Mouse (Mus musculus) heart, embryonic 11.5 days (tissue): ENCODE measurements at regions not wholly inside any gene's neighbourhood (a gene's known extent, or its start where the extent isn't known, plus 50 kb on each side); places are given as distances from the start of the nearest gene placed in this dataset.

Source experiments
- ATAC-seq: fragments of 200-750 bp; cut with Nextera tagmentation; replicated peaks from 2 replicates; pipeline ENCODE4 v1.8.0; 2017; ENCODE audit warnings: moderate library complexity; ENCODE audit not compliant: insufficient number of reproducible peaks, low FRiP score, low TSS enrichment
- H3K27ac ChIP-seq: fragments of 300-500 bp; sonication (generic); 2 replicates; pipeline ENCODE4 v1.5.1; 2014; ENCODE audit warnings: mild to moderate bottlenecking, low read depth, low read length
- H3K27me3 ChIP-seq: fragments of 300-500 bp; sonication (generic); 2 replicates; pipeline ENCODE4 v1.6.1; 2014; ENCODE audit warnings: mild to moderate bottlenecking, low read length, mixed read lengths; ENCODE audit not compliant: control insufficient read depth, insufficient read depth
- H3K36me3 ChIP-seq: fragments of 300-500 bp; sonication (generic); 2 replicates; pipeline ENCODE4 v1.6.1; 2014; ENCODE audit warnings: mild to moderate bottlenecking, low read length, moderate library complexity, mixed read lengths; ENCODE audit not compliant: control insufficient read depth, insufficient read depth
- H3K4me1 ChIP-seq: fragments of 300-500 bp; sonication (generic); 2 replicates; pipeline ENCODE4 v1.6.1; 2014; ENCODE audit warnings: low read length; ENCODE audit not compliant: control insufficient read depth, insufficient read depth
- H3K4me2 ChIP-seq: fragments of 300-500 bp; sonication (generic); 2 replicates; pipeline ENCODE4 v1.6.1; 2014; ENCODE audit warnings: mild to moderate bottlenecking, moderate library complexity
- H3K4me3 ChIP-seq: fragments of 300-500 bp; sonication (generic); 2 replicates; pipeline ENCODE4 v1.5.1; 2014; ENCODE audit warnings: low read depth, low read length
- H3K9ac ChIP-seq: fragments of 300-500 bp; sonication (generic); 2 replicates; pipeline ENCODE4 v1.6.1; 2014; ENCODE audit warnings: mild to moderate bottlenecking, low read depth, low read length, moderate library complexity
- H3K9me3 ChIP-seq: fragments of 300-500 bp; sonication (generic); replicated peaks from 2 replicates; pipeline ENCODE4 v1.6.1; 2016; ENCODE audit warnings: low read length; ENCODE audit not compliant: control insufficient read depth
- WGBS: fragments of 180-500 bp; shearing (Covaris S2); extraction: QIAGEN DNeasy Blood & Tissue Kit; methylation state at CpG from one replicate; pipeline ENCODE4 v1.1.7; 2014; ENCODE audit not compliant: insufficient replicate concordance; 5-methylcytosine and 5-hydroxymethylcytosine counted together

DNA sequence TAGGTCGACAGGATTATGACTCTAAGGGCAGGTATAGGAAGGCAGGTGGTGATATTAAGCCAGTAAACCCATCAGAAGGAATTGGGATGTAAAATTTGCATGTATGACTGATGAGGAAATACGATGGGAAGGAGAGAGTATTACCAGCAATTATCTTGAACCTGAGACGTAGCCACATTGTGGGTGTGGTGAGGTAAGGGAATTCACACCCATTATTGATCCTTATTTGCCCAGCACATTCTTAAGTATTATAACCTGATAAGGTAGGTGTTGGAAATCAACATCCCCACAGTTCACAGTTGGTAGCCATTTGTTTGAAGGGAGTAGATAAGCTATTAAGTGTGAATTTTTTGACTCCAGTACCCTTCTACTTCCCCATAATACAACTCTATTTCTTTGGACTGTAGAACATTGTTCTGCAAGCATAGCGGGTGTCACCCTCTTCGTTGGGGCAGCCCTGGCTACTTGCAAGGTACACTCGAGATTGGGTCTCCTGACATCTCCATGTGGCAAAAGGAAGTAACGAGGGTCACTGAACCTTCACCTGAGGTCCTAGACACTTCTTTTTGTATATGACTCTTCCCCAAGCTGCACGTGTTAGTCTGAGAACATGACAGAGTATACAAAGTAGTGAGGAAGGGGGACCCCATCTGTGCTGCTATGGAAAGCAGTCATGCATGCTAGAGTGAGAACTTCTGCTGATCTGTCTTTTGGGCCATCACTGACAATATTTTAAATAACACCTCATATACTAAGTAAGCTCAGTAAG lies 104.0 kb upstream of the Tnfaip3 start:
- no peak overlapping the region for H3K4me2 ChIP-seq
- no peaks in the 10 kb centered on the region for H3K27me3 ChIP-seq
- ATAC-seq: no peak
- H3K36me3 ChIP-seq: no peaks in the 10 kb centered on the region
- H3K9me3 ChIP-seq: no peaks in the 10 kb centered on the region
- no peak overlapping the region for H3K27ac ChIP-seq
- WGBS: 74% methylated on average over 8 of the region's 8 CpGs
- H3K4me3 ChIP-seq: no peak overlapping the region
- 0 out of 2 replicates have a peak, but pooled peaks cover 2% of the 10 kb centered on the region for H3K4me1 ChIP-seq
- no peak overlapping the region for H3K9ac ChIP-seq

DNA sequence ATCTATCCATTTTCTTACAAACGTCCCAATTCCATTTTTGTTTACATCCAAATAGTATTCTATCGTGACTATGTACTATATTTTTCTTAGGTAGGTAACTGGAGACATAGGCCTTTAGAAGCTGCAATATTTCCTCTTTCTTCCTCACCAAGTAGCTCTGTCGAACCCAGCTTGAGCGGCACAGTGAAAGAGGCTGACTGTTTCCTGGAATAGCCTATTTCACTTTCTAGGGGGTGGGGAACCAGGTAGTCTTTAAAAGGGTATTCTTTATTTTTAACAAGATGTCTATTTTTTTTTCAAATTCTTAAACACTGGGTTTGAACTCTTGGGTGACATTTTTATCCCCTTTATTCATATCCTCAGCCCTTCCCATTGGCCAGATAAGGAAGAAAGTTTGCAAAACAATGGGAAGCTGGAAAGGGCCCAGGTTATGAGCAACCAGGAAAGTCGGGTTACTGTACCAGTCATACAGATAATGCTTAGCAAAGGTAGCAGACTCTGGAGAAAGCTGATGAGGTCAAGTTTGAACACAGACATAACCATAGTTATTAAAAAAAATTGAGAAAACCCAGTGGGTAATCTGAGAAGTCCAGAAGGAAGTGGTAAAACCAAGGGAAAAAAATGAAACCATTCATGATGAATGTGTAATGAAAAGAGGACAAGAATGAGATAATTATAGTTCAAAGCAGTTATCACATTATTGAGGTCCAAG lies 103.3 kb upstream of the Tnfaip3 start:
- H3K27ac ChIP-seq: no peak overlapping the region
- 61% methylated on average over 5 of the region's 5 CpGs for WGBS
- ATAC-seq: no peak
- H3K36me3 ChIP-seq: no peaks in the 10 kb centered on the region
- H3K27me3 ChIP-seq: no peaks in the 10 kb centered on the region
- no peaks in the 10 kb centered on the region for H3K9me3 ChIP-seq
- H3K4me3 ChIP-seq: no peak overlapping the region
- H3K9ac ChIP-seq: no peak overlapping the region
- 0 out of 2 replicates have a peak, but pooled peaks cover 1% of the 10 kb centered on the region for H3K4me1 ChIP-seq
- no peak overlapping the region for H3K4me2 ChIP-seq

DNA sequence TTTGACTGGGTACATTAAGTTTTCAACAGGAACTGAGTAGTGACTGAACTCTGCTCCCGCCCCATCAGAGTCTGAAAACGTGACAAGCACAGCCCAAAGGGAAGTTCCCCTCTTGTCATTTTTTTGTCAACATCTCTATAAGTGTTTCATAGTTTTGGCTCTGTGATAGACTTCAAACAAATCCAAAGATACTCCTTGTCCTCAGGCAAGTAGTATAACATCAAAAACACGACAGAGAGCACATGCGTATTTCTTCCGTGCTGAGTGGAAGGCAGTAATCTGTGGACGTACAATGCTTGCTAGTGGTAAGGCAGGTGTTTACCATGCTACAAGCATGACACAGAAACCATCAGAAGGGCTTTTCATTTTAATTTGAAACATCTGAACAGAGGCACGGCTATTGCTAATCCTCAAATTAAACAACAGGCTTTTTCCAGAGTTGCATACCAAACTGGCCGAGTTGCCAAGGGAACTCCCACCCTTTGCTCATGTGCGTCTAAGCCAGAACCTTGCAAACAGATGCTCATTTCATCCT lies 101.7 kb upstream of the Tnfaip3 start:
- no peak for ATAC-seq
- Histone ChIP-seq H3K9ac (no peak overlapping the region), H3K4me1 (no peaks in the 10 kb centered on the region), H3K4me2 (no peak overlapping the region), H3K27ac (no peak overlapping the region), H3K36me3 (no peaks in the 10 kb centered on the region), H3K27me3 (no peaks in the 10 kb centered on the region), H3K9me3 (no peaks in the 10 kb centered on the region), H3K4me3 (no peak overlapping the region)
- WGBS: 74% methylated on average over 9 of the region's 9 CpGs

DNA sequence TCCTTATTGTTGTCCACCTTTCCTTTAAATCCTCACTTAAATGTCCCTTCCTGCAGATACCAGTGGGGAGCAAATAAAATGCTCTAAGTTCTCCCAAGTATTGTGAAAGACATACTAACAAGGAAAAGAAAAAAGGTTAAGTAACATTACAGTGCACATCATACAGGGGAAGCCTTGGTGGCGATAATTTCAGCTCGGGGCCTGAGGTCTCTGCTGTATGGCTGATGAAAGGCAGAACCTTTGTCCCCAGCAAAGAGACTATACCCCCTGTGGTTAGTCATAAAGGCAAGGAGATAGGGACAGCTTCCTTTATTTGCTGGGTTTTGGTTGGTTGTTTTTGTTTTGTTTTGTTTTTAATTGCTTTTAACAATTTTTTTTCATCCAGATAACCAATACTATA lies 97.0 kb upstream of the Tnfaip3 start:
- H3K4me1 ChIP-seq: no peaks in the 10 kb centered on the region
- no peak overlapping the region for H3K9ac ChIP-seq
- no peaks in the 10 kb centered on the region for H3K27me3 ChIP-seq
- H3K9me3 ChIP-seq: 0 out of 2 replicates have a peak, but pooled peaks cover 3% of the 10 kb centered on the region
- WGBS: 61% methylated on average over 2 of the region's 2 CpGs
- no peak overlapping the region for H3K4me3 ChIP-seq
- no peak overlapping the region for H3K4me2 ChIP-seq
- ATAC-seq: no peak
- H3K36me3 ChIP-seq: no peaks in the 10 kb centered on the region
- no peak overlapping the region for H3K27ac ChIP-seq

DNA sequence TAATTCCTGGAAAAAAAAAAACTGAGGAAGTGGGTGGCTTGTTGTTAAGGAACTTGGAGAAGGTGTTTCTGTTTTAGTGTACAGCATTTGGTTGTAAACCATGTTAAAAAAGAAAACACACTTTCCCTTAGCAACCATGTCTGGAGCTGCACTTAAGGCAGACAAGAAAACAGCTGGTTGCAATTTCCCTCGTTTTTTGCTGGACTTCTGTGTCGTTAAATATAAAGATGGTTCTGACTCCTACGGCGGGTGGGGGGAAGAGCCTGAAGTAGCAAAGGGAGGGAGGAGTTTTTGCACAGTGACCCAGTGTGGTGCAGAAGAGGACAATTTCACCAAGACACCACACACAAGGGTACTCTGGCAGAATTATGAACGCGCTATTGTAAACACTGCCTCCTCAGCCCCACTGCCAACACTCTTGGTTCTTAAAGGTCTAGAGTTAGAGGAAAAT lies 89.8 kb upstream of the Tnfaip3 start:
- Histone ChIP-seq H3K36me3 (no peaks in the 10 kb centered on the region), H3K4me3 (no peak overlapping the region), H3K4me1 (no peaks in the 10 kb centered on the region), H3K4me2 (no peak overlapping the region), H3K27ac (no peak overlapping the region), H3K9me3 (0 out of 2 replicates have a peak, but pooled peaks cover 3% of the 10 kb centered on the region), H3K27me3 (no peaks in the 10 kb centered on the region), H3K9ac (no peak overlapping the region)
- WGBS: 72% methylated on average over 6 of the region's 6 CpGs
- no peak for ATAC-seq

DNA sequence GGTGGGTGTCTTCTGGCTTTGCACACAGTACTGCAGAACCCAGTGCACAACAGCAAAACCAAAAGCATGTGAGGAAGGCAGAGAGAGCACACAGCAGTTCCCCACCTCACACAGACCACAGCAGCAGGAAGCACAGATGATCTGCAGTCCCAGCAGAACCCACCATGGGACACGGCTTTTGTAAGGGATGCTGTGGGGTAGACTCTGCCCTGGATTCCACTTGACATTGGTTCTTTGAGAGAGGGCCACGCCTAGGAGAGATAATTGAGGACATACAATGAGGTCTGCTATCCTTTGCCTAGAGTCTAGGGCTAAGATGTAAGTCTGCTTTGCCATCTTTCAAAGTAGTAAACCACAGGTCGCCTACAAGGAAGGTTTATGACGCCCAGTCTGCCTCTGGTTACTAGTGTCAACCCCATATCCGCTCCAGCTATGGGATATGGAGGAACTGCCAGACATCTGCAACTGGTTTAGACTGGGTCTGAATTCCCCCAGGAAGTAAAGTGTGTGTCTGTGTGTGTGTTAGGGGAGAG lies 89.3 kb upstream of the Tnfaip3 start:
- H3K9ac ChIP-seq: no peak overlapping the region
- H3K36me3 ChIP-seq: no peaks in the 10 kb centered on the region
- no peak overlapping the region for H3K4me2 ChIP-seq
- no peaks in the 10 kb centered on the region for H3K4me1 ChIP-seq
- ATAC-seq: no peak
- 66% methylated on average over 5 of the region's 5 CpGs for WGBS
- no peak overlapping the region for H3K27ac ChIP-seq
- 0 out of 2 replicates have a peak, but pooled peaks cover 3% of the 10 kb centered on the region for H3K9me3 ChIP-seq
- H3K27me3 ChIP-seq: no peaks in the 10 kb centered on the region
- no peak overlapping the region for H3K4me3 ChIP-seq

DNA sequence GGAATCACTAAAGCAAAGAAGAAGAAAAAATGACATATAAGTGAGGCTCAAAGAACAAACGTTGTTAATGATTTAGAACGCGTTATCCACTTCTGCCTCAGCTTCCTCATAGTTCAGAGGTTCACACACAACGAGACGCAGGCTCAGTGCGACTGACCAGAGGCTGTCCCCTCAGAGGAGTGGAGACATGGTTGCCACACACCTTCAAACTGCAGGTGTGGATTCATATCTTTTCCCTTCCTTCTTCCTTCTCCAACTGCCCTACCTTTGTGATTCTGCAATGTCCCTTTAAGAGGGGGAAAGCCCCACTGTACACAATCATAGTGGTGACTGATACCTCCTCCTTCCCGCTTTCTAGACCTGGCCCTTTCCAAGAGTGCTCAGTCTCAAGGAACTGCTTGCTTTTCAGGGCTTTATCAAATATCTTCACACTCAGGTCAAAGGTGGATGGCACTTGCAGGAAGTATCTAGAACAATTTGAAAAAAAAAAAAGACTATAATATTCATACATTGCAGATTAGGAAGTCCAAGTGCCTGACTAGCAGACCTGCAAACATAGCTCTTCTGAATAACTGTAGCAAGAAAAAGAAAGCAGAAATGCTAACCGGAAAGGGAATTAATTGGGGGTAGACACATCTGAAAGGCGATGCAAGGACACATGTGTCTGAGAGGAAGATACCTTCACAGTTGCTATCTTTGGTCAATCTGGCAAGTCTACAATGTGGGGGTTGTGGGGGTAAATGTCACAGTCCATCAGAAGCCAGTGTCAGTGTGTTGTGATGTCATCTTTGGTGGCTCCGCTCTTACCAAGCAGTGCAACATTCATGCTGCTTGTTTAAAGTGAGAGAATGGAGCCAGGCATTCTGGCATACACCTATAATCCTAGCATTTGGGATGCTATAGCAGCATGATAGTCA lies 84.2 kb upstream of the Tnfaip3 start:
- H3K9me3 ChIP-seq: no peaks in the 10 kb centered on the region
- H3K4me1 ChIP-seq: no peaks in the 10 kb centered on the region
- WGBS: 81% methylated on average over 10 of the region's 10 CpGs
- H3K9ac ChIP-seq: no peak overlapping the region
- no peak overlapping the region for H3K27ac ChIP-seq
- no peaks in the 10 kb centered on the region for H3K27me3 ChIP-seq
- no peak overlapping the region for H3K4me2 ChIP-seq
- no peak overlapping the region for H3K4me3 ChIP-seq
- no peaks in the 10 kb centered on the region for H3K36me3 ChIP-seq
- no peak for ATAC-seq

DNA sequence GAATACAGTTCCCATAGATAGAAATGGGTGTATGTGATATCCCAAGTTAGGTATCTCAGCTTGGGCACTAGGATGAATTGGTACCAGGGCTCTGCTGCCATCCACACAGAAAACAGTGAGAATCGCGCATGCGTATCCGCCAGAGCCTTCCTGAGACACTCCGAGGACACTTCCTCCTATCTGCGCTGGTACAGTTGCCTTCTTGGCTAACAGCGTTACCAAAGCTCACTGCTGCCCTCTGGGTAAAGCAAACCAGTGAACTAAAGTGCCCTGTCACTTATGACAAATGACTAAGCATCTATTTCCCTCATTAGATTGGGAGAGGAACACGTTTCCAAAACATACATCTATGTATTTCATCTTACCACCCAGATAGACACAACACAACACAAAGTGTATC lies 78.8 kb upstream of the Tnfaip3 start:
- ATAC-seq: no peak
- Histone ChIP-seq H3K27me3 (no peaks in the 10 kb centered on the region), H3K9me3 (no peaks in the 10 kb centered on the region), H3K9ac (no peak overlapping the region), H3K4me2 (no peak overlapping the region), H3K27ac (no peak overlapping the region), H3K4me3 (no peak overlapping the region), H3K4me1 (no peaks in the 10 kb centered on the region), H3K36me3 (no peaks in the 10 kb centered on the region)
- WGBS: 37% methylated on average over 8 of the region's 8 CpGs
